Comparison of ENCODE assay signal across 28 mouse cellular contexts in genomic region chr6:126500985-126501384, GRCm38 (mm10). TPM values are rescaled to one million over a fixed set of nuclear protein-coding genes. Genes with fewer than 3 reads are reported as not detected.
DNase-seq lines count a peak whose midpoint lies in the region; ATAC-seq and TF ChIP-seq lines count a peak whose summit lies in the region.
"Had no signal": no experiment of that assay in that cellular context is flagged by ENCODE, and none has a peak within 500 bp of the region (broad histone marks: within the 10 kb centered on the region; RNA-seq: fewer than 3 reads in every experiment).

No protein-coding gene starts in this region.

- no peak overlapping the region for H3K4me2 ChIP-seq in heart, postnatal 0 days (ENCODE audit: low read depth, low read length)
- no peak overlapping the region for H3K4me2 ChIP-seq in lung, embryonic 14.5 days
- no peak overlapping the region for H3K4me2 ChIP-seq in stomach, postnatal 0 days (replicated peaks; ENCODE audit: low read depth)
- H3K4me2 ChIP-seq: embryonic facial prominence, embryonic 15.5 days; heart, embryonic 12.5 days; liver, embryonic 13.5 days; midbrain, embryonic 13.5 days had no signal

- DNase-seq in heart, postnatal 0 days (ENCODE audit: low spot score), result no peak
- no peak for DNase-seq in heart, adult 9 months (ENCODE audit: low spot score in 2 of 2)
- DNase-seq in lung, embryonic 14.5 days, result no peak
- no peak for DNase-seq in lung, postnatal 10 days
- DNase-seq in stomach, postnatal 0 days (ENCODE audit: low spot score), result no peak
- DNase-seq in urinary bladder, postnatal 14 days (ENCODE audit: low spot score), result no peak
- DNase-seq: adrenal gland, postnatal 10 days; cerebellum, adult 8-10 months; cerebellum, postnatal 25 days; gastrocnemius, postnatal 14 days; heart, adult 11 months; heart, postnatal 10 days; kidney, adult 11 months; kidney, postnatal 14 days; liver, embryonic 13.5 days; lung, adult 2 months; lung, postnatal 36 days; thymus, adult 2 months; thymus, postnatal 36 days had no signal

- H3K36me3 ChIP-seq in heart, postnatal 0 days (replicated peaks; ENCODE audit: control insufficient read depth, insufficient read depth, low read length), result no peaks in the 10 kb centered on the region
- no peaks in the 10 kb centered on the region for H3K36me3 ChIP-seq in lung, embryonic 14.5 days (ENCODE audit: insufficient read depth)
- H3K36me3 ChIP-seq in ES-Bruce4 (ENCODE audit: control insufficient read depth, insufficient read depth, low read length, poor library complexity, severe bottlenecking), result no peaks in the 10 kb centered on the region
- no peaks in the 10 kb centered on the region for H3K36me3 ChIP-seq in stomach, postnatal 0 days (ENCODE audit: control insufficient read depth, insufficient read depth, low read length)
- H3K36me3 ChIP-seq: embryonic facial prominence, embryonic 10.5 days; embryonic facial prominence, embryonic 15.5 days; heart, embryonic 12.5 days; hindbrain, embryonic 10.5 days; liver, embryonic 13.5 days; midbrain, embryonic 13.5 days had no signal

- no peak overlapping the region for H3K9ac ChIP-seq in heart, postnatal 0 days (replicated peaks; ENCODE audit: low read depth, low read length)
- H3K9ac ChIP-seq in lung, embryonic 14.5 days, result no peak overlapping the region
- no peak overlapping the region for H3K9ac ChIP-seq in ES-Bruce4 (ENCODE audit: low read depth, poor library complexity, severe bottlenecking)
- no peak overlapping the region for H3K9ac ChIP-seq in stomach, postnatal 0 days (ENCODE audit: low read length)
- H3K9ac ChIP-seq: embryonic facial prominence, embryonic 15.5 days; heart, embryonic 12.5 days; liver, embryonic 13.5 days; midbrain, embryonic 13.5 days had no signal

- no peaks in the 10 kb centered on the region; the same call in 1 of the 2 replicates for H3K27me3 ChIP-seq in heart, postnatal 0 days (ENCODE audit: control insufficient read depth, insufficient read depth, low read length)
- no peaks in the 10 kb centered on the region for H3K27me3 ChIP-seq in lung, embryonic 14.5 days (ENCODE audit: insufficient read depth, low read length)
- H3K27me3 ChIP-seq in ES-Bruce4 (ENCODE audit: control insufficient read depth, insufficient read depth, low read length, poor library complexity, severe bottlenecking), result no peaks in the 10 kb centered on the region
- H3K27me3 ChIP-seq in stomach, postnatal 0 days (ENCODE audit: control insufficient read depth, insufficient read depth, low read length), result no peaks in the 10 kb centered on the region
- H3K27me3 ChIP-seq: embryonic facial prominence, embryonic 15.5 days; liver, embryonic 13.5 days; megakaryocyte, embryonic 14.5 days had no signal

- no peaks in the 10 kb centered on the region for H3K4me1 ChIP-seq in heart, postnatal 0 days (ENCODE audit: control insufficient read depth, insufficient read depth)
- H3K4me1 ChIP-seq in lung, embryonic 14.5 days (ENCODE audit: insufficient read depth), result no peaks in the 10 kb centered on the region
- H3K4me1 ChIP-seq in ES-Bruce4 (ENCODE audit: control insufficient read depth, insufficient read depth, low read length), result no peaks in the 10 kb centered on the region
- H3K4me1 ChIP-seq in stomach, postnatal 0 days (replicated peaks; ENCODE audit: control insufficient read depth, insufficient read depth), result no peaks in the 10 kb centered on the region
- H3K4me1 ChIP-seq: liver, embryonic 13.5 days; megakaryocyte, embryonic 14.5 days had no signal

- no peak for TF ChIP-seq POLR2A in ES-Bruce4 (IDR thresholded peaks at IDR 0.05; ENCODE audit: insufficient read depth, low read length)

- no peak overlapping the region for H3K4me3 ChIP-seq in heart, postnatal 0 days (ENCODE audit: low read depth, low read length)
- no peak overlapping the region for H3K4me3 ChIP-seq in lung, embryonic 14.5 days (ENCODE audit: low read depth, low read length)
- no peak overlapping the region for H3K4me3 ChIP-seq in ES-Bruce4 (ENCODE audit: low read depth, low read length)
- H3K4me3 ChIP-seq in stomach, postnatal 0 days (ENCODE audit: low read depth, low read length), result no peak overlapping the region
- H3K4me3 ChIP-seq: embryonic facial prominence, embryonic 10.5 days; embryonic facial prominence, embryonic 15.5 days; heart, embryonic 12.5 days; hindbrain, embryonic 10.5 days; liver, embryonic 13.5 days; megakaryocyte, embryonic 14.5 days; midbrain, embryonic 13.5 days had no signal

- no peak for TF ChIP-seq EP300 in heart, postnatal 0 days (IDR thresholded peaks at IDR 0.05; ENCODE audit: low read depth)
- no peak for TF ChIP-seq EP300 in ES-Bruce4 (IDR thresholded peaks at IDR 0.05; ENCODE audit: insufficient read depth, low read depth, low read length)
- no peak for TF ChIP-seq EP300 in stomach, postnatal 0 days (optimal IDR thresholded peaks at IDR 0.05)

- 0 out of 2 replicates have a peak, but pooled peaks have one; percentile 15 for TF ChIP-seq CTCF in heart, postnatal 0 days (IDR thresholded peaks at IDR 0.05; ENCODE audit: low read depth)
- 0 out of 2 replicates have a peak, but pooled peaks have one; percentile 25 for TF ChIP-seq CTCF in lung, embryonic 14.5 days (IDR thresholded peaks at IDR 0.05; ENCODE audit: low read depth)
- peak; percentile 4 for TF ChIP-seq CTCF in ES-Bruce4 (IDR thresholded peaks at IDR 0.05; ENCODE audit: low read depth, low read length)
- peak; percentile 27; the same call in 1 of the 2 replicates for TF ChIP-seq CTCF in stomach, postnatal 0 days (IDR thresholded peaks at IDR 0.05; ENCODE audit: low read depth)

- WGBS in heart, postnatal 0 days, result 86% methylated on average over 6 of the region's 6 CpGs
- WGBS in lung, embryonic 14.5 days, result 81% methylated on average over 6 of the region's 6 CpGs
- 87% methylated on average over 6 of the region's 6 CpGs for WGBS in stomach, postnatal 0 days

- ATAC-seq in heart, postnatal 0 days (ENCODE audit: insufficient read depth, low read depth), result no peak
- no peak for ATAC-seq in lung, embryonic 14.5 days (ENCODE audit: insufficient read depth)
- ATAC-seq in stomach, postnatal 0 days (ENCODE audit: low FRiP score, low TSS enrichment), result no peak
- ATAC-seq: hindbrain, embryonic 16.5 days had no signal

- no peak overlapping the region for H3K27ac ChIP-seq in heart, postnatal 0 days (ENCODE audit: low read depth)
- no peak overlapping the region for H3K27ac ChIP-seq in lung, embryonic 14.5 days (ENCODE audit: low read depth)
- no peak overlapping the region for H3K27ac ChIP-seq in ES-Bruce4 (ENCODE audit: insufficient read depth, low read length)
- no peak overlapping the region for H3K27ac ChIP-seq in stomach, postnatal 0 days (replicated peaks)
- H3K27ac ChIP-seq: embryonic facial prominence, embryonic 10.5 days; embryonic facial prominence, embryonic 15.5 days; hindbrain, embryonic 10.5 days; liver, embryonic 13.5 days; midbrain, embryonic 13.5 days had no signal

- H3K9me3 ChIP-seq in heart, postnatal 0 days (replicated peaks; ENCODE audit: control insufficient read depth, low read length), result no peaks in the 10 kb centered on the region
- H3K9me3 ChIP-seq in lung, embryonic 14.5 days (ENCODE audit: low read depth, low read length), result no peaks in the 10 kb centered on the region
- H3K9me3 ChIP-seq in ES-Bruce4 (replicated peaks; ENCODE audit: control insufficient read depth, insufficient read depth, low read length, poor library complexity, severe bottlenecking), result no peaks in the 10 kb centered on the region
- no peaks in the 10 kb centered on the region for H3K9me3 ChIP-seq in stomach, postnatal 0 days (ENCODE audit: control insufficient read depth, low read length)
- H3K9me3 ChIP-seq: embryonic facial prominence, embryonic 10.5 days; embryonic facial prominence, embryonic 15.5 days; liver, embryonic 13.5 days; midbrain, embryonic 13.5 days had no signal

RNA-seq across cellular contexts. Expression of gene Kcna5, which starts 34.2 kb away (rescaled TPM):
- 25.0 and 27.6 TPM in 2 replicates for total RNA-seq in heart, postnatal 0 days (2014; rRNA removed; ENCODE audit: low replicate concordance)
- polyA plus RNA-seq in heart, postnatal 0 days (2015; fragmentation: Nextera tagmentation; extraction: Ambion mirVana), result 9.0 and 9.2 TPM in 2 replicates
- polyA plus RNA-seq in lung, embryonic 14.5 days (2014; fragmentation: Nextera tagmentation; extraction: Ambion mirVana), result 2.7 and 2.8 TPM in 2 replicates
- not detected in 2 replicates for polyA plus RNA-seq in ES-Bruce4 (2011; ENCODE audit: insufficient read depth, insufficient read length, low read depth, missing spikeins)
- polyA plus RNA-seq in stomach, postnatal 0 days (2015; fragmentation: Nextera tagmentation; extraction: Ambion mirVana), result 3.2 and 3.5 TPM in 2 replicates
- total RNA-seq: monocyte, adult 5-6 weeks had no signal
